Mouse (Mus musculus) CH12.LX (cell line): ENCODE measurements at regions not wholly inside any gene's neighbourhood (a gene's known extent, or its start where the extent isn't known, plus 50 kb on each side); places are given as distances from the start of the nearest gene placed in this dataset.

ENCODE experiments used
- DNase-seq: peaks from one replicate; pipeline ENCODE4 v3.0.0-alpha.2; 2013; ENCODE audit errors: extremely low read depth
- H3K27ac ChIP-seq: 2 replicates; pipeline ENCODE4 v1.5.1; 2012; ENCODE audit warnings: low read depth, mild to moderate bottlenecking, control low read depth, moderate library complexity; ENCODE audit not compliant: insufficient read depth
- H3K27me3 ChIP-seq: replicated peaks from 2 replicates; pipeline ENCODE3; 2012; ENCODE audit warnings: inconsistent platforms
- H3K36me3 ChIP-seq, 2 experiments: replicated peaks in 1 of 2; 2 replicates each; pipeline versions ENCODE3 to v1.6.1; 2012; ENCODE audit warnings: inconsistent platforms in 1 of 2, low read length in 1 of 2, mild to moderate bottlenecking in 1 of 2, mixed read lengths in 1 of 2, moderate library complexity in 1 of 2; ENCODE audit not compliant: control insufficient read depth in 1 of 2, insufficient read depth in 1 of 2
- H3K4me1 ChIP-seq, 2 experiments: 2 replicates each; pipeline ENCODE4 v1.6.1; 2012; ENCODE audit warnings: inconsistent platforms in 1 of 2, moderate library complexity in 1 of 2; ENCODE audit not compliant: insufficient read depth in 2 of 2, control insufficient read depth in 1 of 2
- H3K4me2 ChIP-seq: 2 replicates; pipeline ENCODE4 v1.6.1; 2012; ENCODE audit warnings: low read depth, mild to moderate bottlenecking, control low read depth; ENCODE audit not compliant: poor library complexity, insufficient read depth, severe bottlenecking
- H3K4me3 ChIP-seq, 3 experiments: fragments of 150-350 bp in 1 of 3; sonication (generic) in 1 of 3; replicated peaks in 1 of 3; 2 replicates each; pipeline versions ENCODE3 to v1.5.1; 2011 to 2012; ENCODE audit warnings: low read depth in 2 of 3, low read length in 2 of 3, mild to moderate bottlenecking in 2 of 3, moderate library complexity in 2 of 3, control low read depth in 1 of 3, improper control_type of control experiment in 1 of 3, inconsistent platforms in 1 of 3, mixed read lengths in 1 of 3; ENCODE audit not compliant: poor library complexity in 1 of 3
- H3K79me2 ChIP-seq: replicated peaks from 2 replicates; pipeline ENCODE4 v1.6.1; 2012; ENCODE audit warnings: mild to moderate bottlenecking, moderate library complexity; ENCODE audit not compliant: control insufficient read depth, poor library complexity, insufficient read depth, severe bottlenecking; ENCODE audit errors: extremely low read depth
- H3K9ac ChIP-seq: 2 replicates; pipeline ENCODE4 v1.6.1; 2012; ENCODE audit warnings: low read depth, mild to moderate bottlenecking, control low read depth, moderate library complexity; ENCODE audit not compliant: insufficient read depth
- H3K9me3 ChIP-seq: replicated peaks from 2 replicates; pipeline ENCODE3; 2012; ENCODE audit warnings: low read length, inconsistent platforms, mixed read lengths
- BHLHE40 ChIP-seq: IDR thresholded peaks from 2 replicates; pipeline ENCODE4 v1.6.1; 2011; ENCODE audit warnings: mild to moderate bottlenecking, low read depth, low read length, improper control_type of control experiment
- CHD1 ChIP-seq: IDR thresholded peaks from 2 replicates; pipeline ENCODE4 v1.6.1; 2012; ENCODE audit warnings: low read depth, low read length, improper control_type of control experiment, inconsistent platforms
- CHD2 ChIP-seq: IDR thresholded peaks from 2 replicates; pipeline ENCODE4 v1.6.1; 2011; ENCODE audit warnings: low read length, improper control_type of control experiment
- CTCF ChIP-seq, 2 experiments: IDR thresholded peaks in 1 of 2; conservative IDR thresholded peaks in 1 of 2; 2 replicates each; pipeline ENCODE4 v1.5.1; 2011 to 2012; ENCODE audit warnings: low read depth in 2 of 2, low read length in 2 of 2, improper control_type of control experiment in 1 of 2, inconsistent platforms in 1 of 2, mild to moderate bottlenecking in 1 of 2, moderate library complexity in 1 of 2
- E2F4 ChIP-seq: IDR thresholded peaks from 2 replicates; pipeline ENCODE4 v1.6.1; 2011; ENCODE audit warnings: low read depth, low read length, improper control_type of control experiment; ENCODE audit not compliant: insufficient replicate concordance
- EP300 ChIP-seq: IDR thresholded peaks from 2 replicates; pipeline ENCODE4 v1.6.1; 2011; ENCODE audit warnings: low read length, improper control_type of control experiment
- GABPA ChIP-seq: IDR thresholded peaks from 2 replicates; pipeline ENCODE4 v1.6.1; 2012; ENCODE audit warnings: low read depth, low read length, improper control_type of control experiment, inconsistent platforms; ENCODE audit not compliant: insufficient replicate concordance
- KAT2A ChIP-seq: IDR thresholded peaks from 2 replicates; pipeline ENCODE4 v1.6.1; 2012; ENCODE audit warnings: low read length, improper control_type of control experiment, inconsistent platforms; ENCODE audit not compliant: insufficient replicate concordance
- MAZ ChIP-seq: IDR thresholded peaks from 2 replicates; pipeline ENCODE4 v1.6.1; 2012; ENCODE audit warnings: low read depth, mild to moderate bottlenecking, inconsistent platforms, low read length, improper control_type of control experiment, moderate library complexity
- MEF2A ChIP-seq: IDR thresholded peaks from 2 replicates; pipeline ENCODE4 v1.6.1; 2014; ENCODE audit warnings: low read depth, mild to moderate bottlenecking, inconsistent platforms, low read length, improper control_type of control experiment, borderline replicate concordance
- MXI1 ChIP-seq: IDR thresholded peaks from 2 replicates; pipeline ENCODE4 v1.6.1; 2011; ENCODE audit warnings: mild to moderate bottlenecking, low read depth, low read length, improper control_type of control experiment
- NELFE ChIP-seq: IDR thresholded peaks from 2 replicates; pipeline ENCODE4 v1.6.1; 2011; ENCODE audit warnings: low read depth, low read length, improper control_type of control experiment
- NRF1 ChIP-seq: IDR thresholded peaks from 2 replicates; pipeline ENCODE4 v1.6.1; 2014; ENCODE audit warnings: low read depth, mild to moderate bottlenecking, inconsistent platforms, low read length, improper control_type of control experiment, moderate library complexity
- PAX5 ChIP-seq: IDR thresholded peaks from 2 replicates; pipeline ENCODE4 v1.6.1; 2012; ENCODE audit warnings: low read length, inconsistent platforms, mixed read lengths
- POLR2AphosphoS2 ChIP-seq: IDR thresholded peaks from 2 replicates; pipeline ENCODE4 v1.6.1; 2011; ENCODE audit warnings: low read depth, low read length, improper control_type of control experiment
- RAD21 ChIP-seq: IDR thresholded peaks from 2 replicates; pipeline ENCODE4 v1.6.1; 2011; ENCODE audit warnings: low read depth, mild to moderate bottlenecking, low read length, improper control_type of control experiment, moderate library complexity
- RCOR1 ChIP-seq: conservative IDR thresholded peaks from 2 replicates; pipeline ENCODE4 v1.6.1; 2012; ENCODE audit warnings: low read depth, mild to moderate bottlenecking, inconsistent platforms, low read length, improper control_type of control experiment
- SIN3A ChIP-seq: IDR thresholded peaks from 2 replicates; pipeline ENCODE4 v1.6.1; 2012; ENCODE audit warnings: low read length, improper control_type of control experiment, inconsistent platforms
- UBTF ChIP-seq: IDR thresholded peaks from 2 replicates; pipeline ENCODE4 v1.6.1; 2012; ENCODE audit warnings: low read depth, mild to moderate bottlenecking, inconsistent platforms, low read length, improper control_type of control experiment, moderate library complexity
- USF1 ChIP-seq: IDR thresholded peaks from 2 replicates; pipeline ENCODE4 v1.6.1; 2014; ENCODE audit warnings: low read depth, mild to moderate bottlenecking, inconsistent platforms, low read length, improper control_type of control experiment
- USF2 ChIP-seq: conservative IDR thresholded peaks from 2 replicates; pipeline ENCODE4 v1.6.1; 2011; ENCODE audit warnings: low read depth, low read length, improper control_type of control experiment
- ZC3H11A ChIP-seq: IDR thresholded peaks from 2 replicates; pipeline ENCODE4 v1.6.1; 2012; ENCODE audit warnings: low read depth, mild to moderate bottlenecking, inconsistent platforms, low read length, improper control_type of control experiment
- ZKSCAN1 ChIP-seq: IDR thresholded peaks from 2 replicates; pipeline ENCODE4 v1.6.1; 2012; ENCODE audit warnings: low read depth, inconsistent platforms, low read length, improper control_type of control experiment, borderline replicate concordance
- ZNF384 ChIP-seq: IDR thresholded peaks from 2 replicates; pipeline ENCODE4 v1.6.1; 2012; ENCODE audit warnings: low read depth, low read length, improper control_type of control experiment, inconsistent platforms
- dilution Hi-C: fragments of 300-500 bp; cut with MboI; formaldehyde crosslinking; loops from 2 replicates; pipeline ENCODE4 v1.14.3; 2020; ENCODE audit warnings: low sequenced_read_pairs; ENCODE audit not compliant: extremely low pct_unique_long_range_greater_than_20kb, extremely low pct_ligation_motif_present
- in situ Hi-C: fragments of 300-500 bp; cut with MboI; formaldehyde crosslinking; loops from 3 replicates; pipeline ENCODE4 v1.14.3; 2019; ENCODE audit warnings: low sequenced_read_pairs, low pct_ligation_motif_present, low pct_unique_long_range_greater_than_20kb, mixed read lengths

DNA sequence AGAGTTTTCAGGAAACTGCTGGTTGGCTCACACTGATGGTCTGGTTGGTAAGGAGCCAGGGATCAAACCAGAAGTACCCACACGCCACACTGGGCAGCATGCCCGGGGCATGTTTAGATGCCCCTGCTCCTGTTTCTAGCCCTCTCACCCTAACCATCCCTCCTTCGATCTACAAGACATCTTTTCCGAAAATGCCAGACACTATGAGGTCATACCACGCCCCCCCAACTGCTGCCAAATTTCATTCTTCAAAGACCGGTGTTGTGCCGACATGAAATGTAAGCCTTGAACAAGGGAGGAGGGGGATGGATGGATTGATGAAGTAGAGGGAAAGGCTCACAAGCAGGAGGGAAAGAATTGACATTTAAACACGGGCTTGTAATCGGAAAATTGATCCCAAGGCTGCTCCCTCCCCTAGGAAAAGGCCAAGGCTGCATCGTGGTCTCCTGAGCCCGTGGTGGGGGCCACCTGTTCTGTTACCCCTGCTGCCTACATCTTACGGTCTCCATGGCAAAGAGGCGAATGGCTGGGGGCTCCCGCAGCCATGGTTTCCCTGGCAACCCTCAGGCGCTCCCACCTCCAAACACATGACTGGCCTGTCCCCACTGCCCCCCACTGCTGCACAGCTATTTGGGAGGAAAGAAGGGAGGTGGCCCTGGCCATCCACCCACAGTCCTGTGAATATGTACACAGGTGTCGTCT lies 163.1 kb downstream of the Trim29 start:
- Histone ChIP-seq H3K27me3 (peaks cover 93% of the 10 kb centered on the region), H3K4me3 (no peak overlapping the region), H3K9me3 (no peaks in the 10 kb centered on the region), H3K36me3 (no peaks in the 10 kb centered on the region), H3K4me1 (no peaks in the 10 kb centered on the region), H3K27ac (no peak overlapping the region), H3K9ac (no peak overlapping the region), H3K79me2 (no peaks in the 10 kb centered on the region)
- dilution Hi-C loops (no loop called here), in situ Hi-C loops (no loop called here)
- DNase-seq, result no peak
- TF ChIP-seq NRF1 (no peak), RCOR1 (no peak), USF2 (no peak), CHD1 (no peak)
- TF ChIP-seq, all 38 proteins: peak for 0
- no peak overlapping the region for H3K4me2 ChIP-seq

DNA sequence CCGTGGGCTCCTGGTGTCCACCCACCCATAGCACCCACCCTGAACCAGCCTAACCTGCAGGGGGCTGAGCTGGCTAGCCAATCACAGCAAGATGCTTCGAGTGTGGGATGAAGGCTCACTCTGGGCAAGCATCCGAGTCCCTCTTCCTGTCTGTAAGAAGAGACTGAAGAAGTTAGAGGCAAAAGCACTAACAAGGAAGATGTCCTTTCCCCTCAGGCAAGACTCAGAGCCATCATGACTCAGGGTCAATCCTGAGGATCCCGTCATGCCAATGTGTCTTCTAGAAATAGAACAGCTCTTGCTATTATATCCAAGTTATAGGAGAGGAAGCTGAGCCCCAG lies 163.6 kb downstream of the Trim29 start:
- dilution Hi-C loops (no loop called here), in situ Hi-C loops (no loop called here)
- H3K4me2 ChIP-seq, result no peak overlapping the region
- no peak for DNase-seq
- H3K4me3 ChIP-seq, result no peak overlapping the region
- H3K9ac ChIP-seq, result no peak overlapping the region
- no peaks in the 10 kb centered on the region for H3K4me1 ChIP-seq
- H3K9me3 ChIP-seq, result no peaks in the 10 kb centered on the region
- H3K27ac ChIP-seq, result no peak overlapping the region
- peaks cover 93% of the 10 kb centered on the region for H3K27me3 ChIP-seq
- TF ChIP-seq RAD21, result no peak
- no peak for TF ChIP-seq MEF2A
- no peak for TF ChIP-seq BHLHE40
- no peak for TF ChIP-seq PAX5
- no peaks in the 10 kb centered on the region for H3K79me2 ChIP-seq
- no peaks in the 10 kb centered on the region for H3K36me3 ChIP-seq

DNA sequence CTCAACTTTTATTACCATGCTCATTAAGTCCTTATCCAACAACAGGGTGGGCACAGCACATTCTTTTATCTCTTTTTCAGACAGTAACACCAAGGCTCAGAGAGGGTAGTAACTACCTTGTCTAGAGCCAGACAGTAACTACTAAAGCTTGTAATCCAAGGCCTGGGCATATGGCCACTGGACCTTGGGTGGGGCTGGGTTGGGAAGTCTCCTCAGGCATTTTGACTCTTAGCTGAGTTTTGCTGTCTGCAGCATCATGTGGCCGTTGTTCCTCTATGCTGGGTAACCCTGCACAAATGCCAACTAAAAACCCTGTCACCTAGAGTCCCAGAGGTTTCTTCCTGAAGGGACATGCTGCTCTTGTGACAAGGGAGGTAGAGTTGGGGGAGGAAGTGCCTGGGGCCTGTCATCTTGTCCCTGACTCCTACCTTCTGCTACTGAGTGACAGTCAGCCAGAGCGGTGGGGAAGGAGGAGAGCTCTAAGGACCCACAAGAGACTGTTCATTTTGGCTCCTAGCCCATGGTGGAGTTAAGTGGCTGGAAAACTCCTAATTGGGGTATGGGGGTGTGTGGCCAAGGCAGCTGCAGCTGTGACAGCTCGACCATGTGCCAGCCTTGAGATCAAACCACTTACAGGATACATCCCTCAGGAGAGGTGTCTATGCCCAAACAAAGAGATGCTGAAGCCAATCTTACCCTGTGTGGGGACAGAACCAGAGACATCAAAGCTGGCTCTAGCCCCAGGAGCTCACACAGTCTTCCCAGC lies 170.4 kb downstream of the Trim29 start:
- Histone ChIP-seq H3K36me3 (no peaks in the 10 kb centered on the region), H3K9me3 (peaks cover 14% of the 10 kb centered on the region), H3K9ac (no peak overlapping the region), H3K79me2 (no peaks in the 10 kb centered on the region), H3K27ac (no peak overlapping the region), H3K4me3 (no peak overlapping the region), H3K27me3 (peaks cover 82% of the 10 kb centered on the region), H3K4me2 (no peak overlapping the region), H3K4me1 (no peaks in the 10 kb centered on the region)
- dilution Hi-C loops (no loop called here), in situ Hi-C loops (no loop called here)
- DNase-seq, result no peak
- no peak for TF ChIP-seq MXI1
- no peak for TF ChIP-seq ZKSCAN1
- TF ChIP-seq GABPA, result no peak
- no peak for TF ChIP-seq UBTF
- TF ChIP-seq MAZ, result no peak
- no peak for TF ChIP-seq POLR2AphosphoS2
- TF ChIP-seq RCOR1, result no peak
- TF ChIP-seq E2F4, result no peak
- no peak for TF ChIP-seq SIN3A
- TF ChIP-seq PAX5, result no peak
- no peak for TF ChIP-seq ZC3H11A
- no peak for TF ChIP-seq NELFE
- TF ChIP-seq ZNF384, result no peak
- TF ChIP-seq EP300, result no peak
- TF ChIP-seq NRF1, result no peak
- no peak for TF ChIP-seq CTCF (conservative IDR thresholded peaks at IDR 0.05 in 1 of 2, IDR thresholded peaks at IDR 0.05 in 1 of 2; ENCODE audit: low read depth in 2 of 2, low read length in 2 of 2)
- no peak for TF ChIP-seq USF1
- TF ChIP-seq KAT2A, result no peak
- TF ChIP-seq CHD2, result no peak
